Comparison of ENCODE assay signal across 13 mouse cellular contexts in the genomic region with DNA sequence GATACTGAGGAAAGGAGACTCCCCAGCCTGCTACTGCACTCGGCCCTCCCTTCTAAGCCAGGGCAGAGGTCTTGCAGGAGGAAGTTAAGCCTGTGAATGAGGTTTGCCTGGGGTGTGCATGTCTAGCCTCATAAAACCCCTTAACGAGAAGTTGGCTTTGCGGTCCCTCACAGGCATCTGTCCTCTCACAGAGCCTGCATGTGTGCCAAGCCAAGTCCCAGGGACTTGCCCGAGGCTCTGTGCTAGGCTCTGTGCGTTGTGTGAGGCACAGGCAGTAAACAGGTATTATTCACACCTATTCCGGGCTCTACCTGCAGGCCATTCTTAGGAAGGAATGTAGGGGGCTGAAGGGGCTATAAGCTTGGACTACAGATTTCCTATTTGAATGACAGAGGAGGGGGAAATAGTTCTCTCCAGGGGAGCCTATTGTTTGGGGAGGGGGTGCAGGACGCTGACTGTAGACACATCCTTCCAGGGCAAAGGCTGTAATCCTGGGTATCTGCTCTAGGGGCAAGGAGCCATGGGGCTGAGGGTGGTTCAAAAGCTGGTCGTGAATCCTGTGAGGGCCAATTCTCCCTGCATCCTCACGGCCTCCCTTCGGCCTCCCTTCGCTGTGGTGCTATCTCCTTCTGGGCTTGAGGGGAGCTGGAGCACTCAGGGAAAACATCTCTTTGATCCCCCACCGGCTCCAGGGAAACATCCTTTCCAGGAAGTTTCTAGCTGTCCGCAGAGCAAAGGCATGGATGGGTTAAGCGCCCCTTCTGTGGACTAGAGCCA.
DNase-seq lines count a peak whose midpoint lies in the region; ATAC-seq and TF ChIP-seq lines count a peak whose summit lies in the region.
"Had no signal": no experiment of that assay in that cellular context is flagged by ENCODE, and none has a peak within 500 bp of the region (broad histone marks: within the 10 kb centered on the region; RNA-seq: fewer than 3 reads in every experiment).

No protein-coding gene starts in this region.

- WGBS in heart, embryonic 14.5 days = 39% methylated on average over 14 of the region's 14 CpGs
- WGBS in hindbrain, embryonic 12.5 days = 39% methylated on average over 14 of the region's 14 CpGs
- WGBS in lung, postnatal 0 days = 61% methylated on average over 14 of the region's 14 CpGs

- peak overlapping the region; percentile 20 to 59 for H3K4me3 ChIP-seq in heart, embryonic 14.5 days (ENCODE audit: control insufficient read depth in 1 of 2, insufficient read depth in 1 of 2, low read depth in 1 of 2, low read length in 2 of 2)
- H3K4me3 ChIP-seq in hindbrain, embryonic 12.5 days = no peak overlapping the region
- H3K4me3 ChIP-seq in lung, postnatal 0 days (ENCODE audit: low read depth, low read length) = no peak overlapping the region
- H3K4me3 ChIP-seq: liver, embryonic 15.5 days; myocyte had no signal

- H3K4me2 ChIP-seq in heart, embryonic 14.5 days (ENCODE audit: low read length) = peak overlapping the region; percentile 77
- peak overlapping the region; percentile 66 for H3K4me2 ChIP-seq in hindbrain, embryonic 12.5 days (replicated peaks)
- H3K4me2 ChIP-seq in lung, postnatal 0 days (replicated peaks; ENCODE audit: low read depth, low read length) = no peak overlapping the region
- H3K4me2 ChIP-seq: liver, embryonic 15.5 days had no signal

- peaks cover 25 to 65% of the 10 kb centered on the region in 2 experiments for H3K4me1 ChIP-seq in heart, embryonic 14.5 days (ENCODE audit: control insufficient read depth in 2 of 2, insufficient read depth in 2 of 2, low read length in 2 of 2)
- peaks cover 52% of the 10 kb centered on the region for H3K4me1 ChIP-seq in hindbrain, embryonic 12.5 days
- no peaks in the 10 kb centered on the region; the same call in 1 of the 2 replicates for H3K4me1 ChIP-seq in lung, postnatal 0 days (ENCODE audit: insufficient read depth, low read depth, low read length)

- TF ChIP-seq POLR2A in brain, embryonic 14.5 days (IDR thresholded peaks at IDR 0.05; ENCODE audit: borderline replicate concordance, extremely low read depth, insufficient read depth, insufficient read length, poor library complexity, severe bottlenecking) = no peak

- TF ChIP-seq EP300 in lung, postnatal 0 days (IDR thresholded peaks at IDR 0.05) = no peak

- H3K27ac ChIP-seq in heart, embryonic 14.5 days (replicated peaks in 1 of 2; ENCODE audit: control insufficient read depth in 1 of 2, insufficient read depth in 1 of 2, low read depth in 2 of 2, low read length in 2 of 2) = 0 out of 4 replicates have a peak overlapping the region, but pooled peaks of 1 of the 2 experiments have one; percentile 19
- H3K27ac ChIP-seq in hindbrain, embryonic 12.5 days = no peak overlapping the region
- no peak overlapping the region for H3K27ac ChIP-seq in lung, postnatal 0 days (ENCODE audit: low read length)
- H3K27ac ChIP-seq: liver, embryonic 15.5 days had no signal

- H3K9me3 ChIP-seq in heart, embryonic 14.5 days (ENCODE audit: control insufficient read depth, low read length) = no peaks in the 10 kb centered on the region
- H3K9me3 ChIP-seq in hindbrain, embryonic 12.5 days (replicated peaks) = no peaks in the 10 kb centered on the region
- no peaks in the 10 kb centered on the region for H3K9me3 ChIP-seq in lung, postnatal 0 days (ENCODE audit: low read length)
- H3K9me3 ChIP-seq: liver, embryonic 15.5 days had no signal

- H3K9ac ChIP-seq in heart, embryonic 14.5 days (ENCODE audit: low read length) = peak overlapping the region; percentile 82
- peak overlapping the region; percentile 38; the same call in 1 of the 2 replicates for H3K9ac ChIP-seq in hindbrain, embryonic 12.5 days
- H3K9ac ChIP-seq in lung, postnatal 0 days (replicated peaks; ENCODE audit: low read depth) = no peak overlapping the region
- H3K9ac ChIP-seq: liver, embryonic 15.5 days had no signal

- DNase-seq in heart, adult 18-20 months = no peak
- DNase-seq in brain, embryonic 14.5 days (ENCODE audit: low read depth) = peak; percentile 47
- no peak for DNase-seq in thymus, postnatal 4 days
- DNase-seq in lung, postnatal 0 days (ENCODE audit: low spot score) = no peak
- DNase-seq in layer of hippocampus, postnatal 36 days = no peak
- DNase-seq: adrenal gland, postnatal 36 days; cerebellum, postnatal 25 days had no signal

- TF ChIP-seq CTCF in brain, embryonic 14.5 days (IDR thresholded peaks at IDR 0.05; ENCODE audit: borderline replicate concordance, extremely low read depth, insufficient read depth, insufficient read length) = no peak
- TF ChIP-seq CTCF in lung, postnatal 0 days (IDR thresholded peaks at IDR 0.05) = no peak

- ATAC-seq in heart, embryonic 14.5 days (ENCODE audit: insufficient number of reproducible peaks, insufficient read depth, low FRiP score, low read depth) = no peak
- no peak for ATAC-seq in hindbrain, embryonic 12.5 days (ENCODE audit: low FRiP score)
- 0 out of 2 replicates have a peak, but pooled peaks have one; percentile 15 for ATAC-seq in megakaryocyte progenitor cell, adult 5-6 weeks (replicated peaks; ENCODE audit: poor library complexity)
- ATAC-seq in lung, postnatal 0 days = no peak

- peaks cover 18% of the 10 kb centered on the region for H3K36me3 ChIP-seq in heart, embryonic 14.5 days (ENCODE audit: control insufficient read depth, insufficient read depth, low read length)
- H3K36me3 ChIP-seq in hindbrain, embryonic 12.5 days = no peaks in the 10 kb centered on the region
- H3K36me3 ChIP-seq in lung, postnatal 0 days (ENCODE audit: insufficient read depth, low read length) = no peaks in the 10 kb centered on the region
- H3K36me3 ChIP-seq: liver, embryonic 15.5 days had no signal

- no peaks in the 10 kb centered on the region for H3K27me3 ChIP-seq in heart, embryonic 14.5 days (ENCODE audit: control insufficient read depth, insufficient read depth, low read length)
- H3K27me3 ChIP-seq in hindbrain, embryonic 12.5 days = peaks cover 18% of the 10 kb centered on the region
- no peaks in the 10 kb centered on the region for H3K27me3 ChIP-seq in lung, postnatal 0 days (replicated peaks; ENCODE audit: insufficient read depth, low read length)
- H3K27me3 ChIP-seq: CH12.LX had no signal

Comparison
In these comparisons a context has a peak if more than half of its experiments do, and no peak if none do; other contexts are left out.
1. H3K4me3 ChIP-seq: peak in heart, embryonic 14.5 days (2 of 2); none in hindbrain, embryonic 12.5 days (single experiment) and lung, postnatal 0 days (single experiment).